Mouse (Mus musculus): Measurements from ENCODE around the gene Vsig10. TPM values are rescaled to one million over a fixed set of nuclear protein-coding genes. Genes with fewer than 3 reads are reported as not detected.

Gene Vsig10
- 81.6 and 101 TPM in 2 replicates for polyA plus RNA-seq (2012; ENCODE audit: low replicate concordance)

GRCm38 (mm10) chr5:117318741-117319629 is at the start of gene Vsig10:
Gene Vsig10, plus strand, starts transcription at chr5:117319083.

GRCm38 (mm10) chr5:117286831-117287822 is 31.8 kb upstream of the Vsig10 start, which contains the start of gene Pebp1:
Gene Pebp1, minus strand, starts transcription at chr5:117287625.

GRCm38 (mm10) chr5:117357129-117357477 is 38.2 kb downstream of the Vsig10 start, which contains the start of gene Wsb2:
Gene Wsb2, plus strand, starts transcription at chr5:117357304.

GRCm38 (mm10) chr5:117388877-117389276 is 70.0 kb downstream of the Vsig10 start, which contains the start of gene Rfc5:
Gene Rfc5, minus strand, starts transcription at chr5:117389047.

Other genes with a start within 250 kb of the Vsig10 start
- 39.3 and 72.5 TPM in 2 replicates for gene Suds3, start 203.0 kb upstream of the Vsig10 start, polyA plus RNA-seq (2012; ENCODE audit: low replicate concordance)
- 44.3 and 48.4 TPM in 2 replicates for gene Taok3, start 199.0 kb upstream of the Vsig10 start, polyA plus RNA-seq (2012; ENCODE audit: low replicate concordance)
- gene Pebp1, start 31.5 kb upstream of the Vsig10 start, polyA plus RNA-seq (2012; ENCODE audit: low replicate concordance) = 493 and 798 TPM in 2 replicates
- 94.7 and 148 TPM in 2 replicates for gene Wsb2, start 38.2 kb downstream of the Vsig10 start, polyA plus RNA-seq (2012; ENCODE audit: low replicate concordance)
- 167 and 228 TPM in 2 replicates for gene Rfc5, start 70.0 kb downstream of the Vsig10 start, polyA plus RNA-seq (2012; ENCODE audit: low replicate concordance)
- 0.38 and 0.71 TPM in 2 replicates for gene Ksr2, start 94.9 kb downstream of the Vsig10 start, polyA plus RNA-seq (2012; ENCODE audit: low replicate concordance)

All from leukemia stem cell, adult 10-12 weeks (primary cell).